8 mouse cellular contexts compared by ENCODE assay signal in the genomic region with DNA sequence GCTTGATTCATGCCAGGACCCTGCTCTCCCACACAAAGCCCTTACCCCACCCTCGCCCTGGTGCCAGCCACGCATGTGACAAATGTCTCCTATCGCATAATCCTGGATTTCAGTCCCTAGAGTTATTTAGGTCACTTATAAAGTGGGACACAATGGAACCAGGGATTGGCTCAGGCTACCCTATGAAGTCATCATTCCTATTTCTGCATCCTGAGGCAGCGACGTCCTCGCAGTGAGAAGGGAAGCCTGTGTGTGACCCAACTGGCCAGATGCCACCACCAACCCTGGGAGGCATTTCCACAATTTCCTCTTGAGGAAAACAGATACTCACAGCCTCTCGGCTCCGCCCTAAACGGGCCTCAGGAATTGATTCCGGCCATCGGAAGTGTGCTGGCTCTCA. TPM values are rescaled to one million over a fixed set of nuclear protein-coding genes. Genes with fewer than 3 reads are reported as not detected.
DNase-seq lines count a peak whose midpoint lies in the region; ATAC-seq lines count a peak whose summit lies in the region.

No protein-coding gene starts in this region.

- no peak for DNase-seq in midbrain, embryonic 10.5 days (ENCODE audit: low spot score)
- DNase-seq in midbrain, embryonic 11.5 days (ENCODE audit: low spot score, missing footprints) = no peak
- DNase-seq in right cerebral cortex, adult 2 months (ENCODE audit: low spot score in 2 of 2) = peak; percentile 35 to 47
- DNase-seq in urinary bladder, postnatal 25 days (ENCODE audit: low spot score) = no peak

- no peaks in the 10 kb centered on the region for H3K9me3 ChIP-seq in midbrain, embryonic 10.5 days (replicated peaks)
- no peaks in the 10 kb centered on the region for H3K9me3 ChIP-seq in midbrain, embryonic 11.5 days (ENCODE audit: control insufficient read depth, low read length)
- no peaks in the 10 kb centered on the region for H3K9me3 ChIP-seq in embryonic facial prominence, embryonic 13.5 days
- no peaks in the 10 kb centered on the region for H3K9me3 ChIP-seq in heart, embryonic 14.5 days (ENCODE audit: control insufficient read depth, low read length)
- no peaks in the 10 kb centered on the region for H3K9me3 ChIP-seq in kidney, embryonic 15.5 days (replicated peaks)
- no peaks in the 10 kb centered on the region for H3K9me3 ChIP-seq in liver, embryonic 16.5 days (replicated peaks; ENCODE audit: control insufficient read depth, low read length)

- H3K27ac ChIP-seq in midbrain, embryonic 10.5 days (replicated peaks) = peak overlapping the region; percentile 70
- H3K27ac ChIP-seq in midbrain, embryonic 11.5 days (ENCODE audit: low read depth, low read length) = no peak overlapping the region
- H3K27ac ChIP-seq in embryonic facial prominence, embryonic 13.5 days = peak overlapping the region; percentile 33
- peak overlapping the region; percentile 87 to 95 for H3K27ac ChIP-seq in heart, embryonic 14.5 days (replicated peaks in 1 of 2; ENCODE audit: control insufficient read depth in 1 of 2, insufficient read depth in 1 of 2, low read depth in 2 of 2, low read length in 2 of 2)
- H3K27ac ChIP-seq in kidney, embryonic 15.5 days = peak overlapping the region; percentile 69
- H3K27ac ChIP-seq in liver, embryonic 16.5 days (ENCODE audit: low read length) = no peak overlapping the region

- 87% methylated on average over 11 of the region's 11 CpGs for whole genome bisulfite sequencing in midbrain, embryonic 10.5 days
- WGBS in midbrain, embryonic 11.5 days = 87% methylated on average over 11 of the region's 11 CpGs
- 66% methylated on average over 11 of the region's 11 CpGs for WGBS in embryonic facial prominence, embryonic 13.5 days
- whole genome bisulfite sequencing in heart, embryonic 14.5 days = 34% methylated on average over 11 of the region's 11 CpGs
- WGBS in kidney, embryonic 15.5 days = 53% methylated on average over 11 of the region's 11 CpGs
- WGBS in liver, embryonic 16.5 days (ENCODE audit: insufficient replicate concordance) = 25% methylated on average over 11 of the region's 11 CpGs

- H3K27me3 ChIP-seq in midbrain, embryonic 10.5 days (ENCODE audit: low read depth, poor library complexity, severe bottlenecking) = no peaks in the 10 kb centered on the region
- H3K27me3 ChIP-seq in midbrain, embryonic 11.5 days (ENCODE audit: control insufficient read depth, insufficient read depth, low read length) = no peaks in the 10 kb centered on the region
- no peaks in the 10 kb centered on the region for H3K27me3 ChIP-seq in embryonic facial prominence, embryonic 13.5 days
- no peaks in the 10 kb centered on the region for H3K27me3 ChIP-seq in heart, embryonic 14.5 days (ENCODE audit: control insufficient read depth, insufficient read depth, low read length)
- no peaks in the 10 kb centered on the region for H3K27me3 ChIP-seq in kidney, embryonic 15.5 days
- no peaks in the 10 kb centered on the region for H3K27me3 ChIP-seq in liver, embryonic 16.5 days (ENCODE audit: control insufficient read depth, insufficient read depth, low read depth, low read length)

- H3K4me3 ChIP-seq in midbrain, embryonic 10.5 days = no peak overlapping the region
- no peak overlapping the region for H3K4me3 ChIP-seq in midbrain, embryonic 11.5 days (ENCODE audit: low read depth, low read length)
- H3K4me3 ChIP-seq in embryonic facial prominence, embryonic 13.5 days = no peak overlapping the region
- H3K4me3 ChIP-seq in heart, embryonic 14.5 days (ENCODE audit: control insufficient read depth in 1 of 2, insufficient read depth in 1 of 2, low read depth in 1 of 2, low read length in 2 of 2) = no peak overlapping the region
- no peak overlapping the region for H3K4me3 ChIP-seq in kidney, embryonic 15.5 days (replicated peaks)
- H3K4me3 ChIP-seq in liver, embryonic 16.5 days (ENCODE audit: low read depth, low read length) = no peak overlapping the region

- no peak for ATAC-seq in midbrain, embryonic 11.5 days (ENCODE audit: low FRiP score)
- ATAC-seq in embryonic facial prominence, embryonic 13.5 days (ENCODE audit: insufficient number of reproducible peaks, insufficient read depth, low FRiP score, low TSS enrichment, low read depth) = no peak
- peak; percentile 73 for ATAC-seq in heart, embryonic 14.5 days (ENCODE audit: insufficient number of reproducible peaks, insufficient read depth, low FRiP score, low read depth)
- ATAC-seq in kidney, embryonic 15.5 days (replicated peaks; ENCODE audit: low FRiP score) = no peak
- ATAC-seq in liver, embryonic 16.5 days (ENCODE audit: low read depth) = peak; percentile 51

- H3K9ac ChIP-seq in midbrain, embryonic 11.5 days (ENCODE audit: low read length) = no peak overlapping the region
- 0 out of 2 replicates have a peak overlapping the region, but pooled peaks have one; percentile 11 for H3K9ac ChIP-seq in embryonic facial prominence, embryonic 13.5 days
- H3K9ac ChIP-seq in heart, embryonic 14.5 days (ENCODE audit: low read length) = peak overlapping the region; percentile 35; the same call in 1 of the 2 replicates
- H3K9ac ChIP-seq in kidney, embryonic 15.5 days = no peak overlapping the region
- no peak overlapping the region for H3K9ac ChIP-seq in liver, embryonic 16.5 days (ENCODE audit: low read depth, low read length)

- no peak overlapping the region for H3K4me2 ChIP-seq in midbrain, embryonic 11.5 days
- H3K4me2 ChIP-seq in embryonic facial prominence, embryonic 13.5 days = no peak overlapping the region
- peak overlapping the region; percentile 23; the same call in 1 of the 2 replicates for H3K4me2 ChIP-seq in heart, embryonic 14.5 days (ENCODE audit: low read length)
- no peak overlapping the region for H3K4me2 ChIP-seq in kidney, embryonic 15.5 days
- H3K4me2 ChIP-seq in liver, embryonic 16.5 days (ENCODE audit: low read depth, low read length) = no peak overlapping the region

- peaks cover 51% of the 10 kb centered on the region for H3K36me3 ChIP-seq in midbrain, embryonic 10.5 days
- H3K36me3 ChIP-seq in midbrain, embryonic 11.5 days (ENCODE audit: control insufficient read depth, insufficient read depth, low read length) = no peaks in the 10 kb centered on the region
- 0 out of 2 replicates have a peak, but pooled peaks cover 3% of the 10 kb centered on the region for H3K36me3 ChIP-seq in embryonic facial prominence, embryonic 13.5 days
- H3K36me3 ChIP-seq in heart, embryonic 14.5 days (ENCODE audit: control insufficient read depth, insufficient read depth, low read length) = peaks cover 14% of the 10 kb centered on the region
- H3K36me3 ChIP-seq in kidney, embryonic 15.5 days = 0 out of 2 replicates have a peak, but pooled peaks cover 8% of the 10 kb centered on the region
- no peaks in the 10 kb centered on the region for H3K36me3 ChIP-seq in liver, embryonic 16.5 days (ENCODE audit: control insufficient read depth, insufficient read depth)

- peaks cover 83% of the 10 kb centered on the region for H3K4me1 ChIP-seq in midbrain, embryonic 10.5 days
- peaks cover 30% of the 10 kb centered on the region for H3K4me1 ChIP-seq in midbrain, embryonic 11.5 days (ENCODE audit: control insufficient read depth, insufficient read depth, low read length)
- H3K4me1 ChIP-seq in embryonic facial prominence, embryonic 13.5 days = peaks cover 30% of the 10 kb centered on the region
- peaks cover 49 to 70% of the 10 kb centered on the region in 2 experiments for H3K4me1 ChIP-seq in heart, embryonic 14.5 days (ENCODE audit: control insufficient read depth in 2 of 2, insufficient read depth in 2 of 2, low read length in 2 of 2)
- H3K4me1 ChIP-seq in kidney, embryonic 15.5 days = peaks cover 52% of the 10 kb centered on the region
- no peaks in the 10 kb centered on the region for H3K4me1 ChIP-seq in liver, embryonic 16.5 days (ENCODE audit: control insufficient read depth, low read depth, low read length)

RNA-seq across cellular contexts. Expression of a gene that starts 17.2 kb away (rescaled TPM):
- polyA plus RNA-seq in midbrain, embryonic 10.5 days (2016; fragmentation: Nextera tagmentation; extraction: Ambion mirVana) = 12.1 and 14.2 TPM in 2 replicates
- 10.1 and 11.3 TPM in 2 replicates for polyA plus RNA-seq in midbrain, embryonic 11.5 days (2014; fragmentation: Nextera tagmentation; extraction: Ambion mirVana)
- polyA plus RNA-seq in embryonic facial prominence, embryonic 13.5 days (2015; fragmentation: Nextera tagmentation; extraction: Ambion mirVana) = 3.5 and 4.2 TPM in 2 replicates
- polyA plus RNA-seq in heart, embryonic 14.5 days (2014; fragmentation: Nextera tagmentation; extraction: Ambion mirVana) = 5.3 and 5.7 TPM in 2 replicates
- 7.0 and 8.2 TPM in 2 replicates for polyA plus RNA-seq in kidney, embryonic 15.5 days (2015; fragmentation: Nextera tagmentation; extraction: Ambion mirVana)
- polyA plus RNA-seq in liver, embryonic 16.5 days (2015; fragmentation: Nextera tagmentation; extraction: Ambion mirVana) = 0.43 and 0.71 TPM in 2 replicates

RNA-seq across cellular contexts. Expression of a gene that starts 31.7 kb away (rescaled TPM):
- not detected in 2 replicates for polyA plus RNA-seq in midbrain, embryonic 10.5 days (2016; fragmentation: Nextera tagmentation; extraction: Ambion mirVana)
- not detected in 2 replicates for polyA plus RNA-seq in midbrain, embryonic 11.5 days (2014; fragmentation: Nextera tagmentation; extraction: Ambion mirVana)
- 26.5 TPM in 1 of 2 replicates, not detected in the other for polyA plus RNA-seq in embryonic facial prominence, embryonic 13.5 days (2015; fragmentation: Nextera tagmentation; extraction: Ambion mirVana)
- polyA plus RNA-seq in heart, embryonic 14.5 days (2014; fragmentation: Nextera tagmentation; extraction: Ambion mirVana) = not detected in 2 replicates
- polyA plus RNA-seq in kidney, embryonic 15.5 days (2015; fragmentation: Nextera tagmentation; extraction: Ambion mirVana) = not detected in 2 replicates
- polyA plus RNA-seq in liver, embryonic 16.5 days (2015; fragmentation: Nextera tagmentation; extraction: Ambion mirVana) = not detected in 2 replicates

RNA-seq across cellular contexts. Expression of a gene that starts 41.0 kb away (rescaled TPM):
- 40.3 and 41.3 TPM in 2 replicates for polyA plus RNA-seq in midbrain, embryonic 10.5 days (2016; fragmentation: Nextera tagmentation; extraction: Ambion mirVana)
- 35.7 and 40.2 TPM in 2 replicates for polyA plus RNA-seq in midbrain, embryonic 11.5 days (2014; fragmentation: Nextera tagmentation; extraction: Ambion mirVana)
- 13.7 and 14.2 TPM in 2 replicates for polyA plus RNA-seq in embryonic facial prominence, embryonic 13.5 days (2015; fragmentation: Nextera tagmentation; extraction: Ambion mirVana)
- 20.3 and 21.1 TPM in 2 replicates for polyA plus RNA-seq in heart, embryonic 14.5 days (2014; fragmentation: Nextera tagmentation; extraction: Ambion mirVana)
- polyA plus RNA-seq in kidney, embryonic 15.5 days (2015; fragmentation: Nextera tagmentation; extraction: Ambion mirVana) = 27.0 and 29.2 TPM in 2 replicates
- polyA plus RNA-seq in liver, embryonic 16.5 days (2015; fragmentation: Nextera tagmentation; extraction: Ambion mirVana) = 1.8 and 2.2 TPM in 2 replicates

Comparison
In these comparisons a context has a peak if more than half of its experiments do, and no peak if none do; other contexts are left out.
1. H3K27ac ChIP-seq: peak in midbrain, embryonic 10.5 days (single experiment), embryonic facial prominence, embryonic 13.5 days (single experiment), heart, embryonic 14.5 days (2 of 2) and kidney, embryonic 15.5 days (single experiment); none in midbrain, embryonic 11.5 days (single experiment) and liver, embryonic 16.5 days (single experiment).
2. DNase-seq: peak in right cerebral cortex, adult 2 months (2 of 2); none in midbrain, embryonic 10.5 days (single experiment), midbrain, embryonic 11.5 days (single experiment) and urinary bladder, postnatal 25 days (single experiment).
3. ATAC-seq: peak in heart, embryonic 14.5 days (single experiment) and liver, embryonic 16.5 days (single experiment); none in midbrain, embryonic 11.5 days (single experiment), embryonic facial prominence, embryonic 13.5 days (single experiment) and kidney, embryonic 15.5 days (single experiment).
4. H3K9ac ChIP-seq: peak in embryonic facial prominence, embryonic 13.5 days (single experiment) and heart, embryonic 14.5 days (single experiment); none in midbrain, embryonic 11.5 days (single experiment), kidney, embryonic 15.5 days (single experiment) and liver, embryonic 16.5 days (single experiment).